Mouse (Mus musculus): ENCODE data around the gene Focad.

DNA sequence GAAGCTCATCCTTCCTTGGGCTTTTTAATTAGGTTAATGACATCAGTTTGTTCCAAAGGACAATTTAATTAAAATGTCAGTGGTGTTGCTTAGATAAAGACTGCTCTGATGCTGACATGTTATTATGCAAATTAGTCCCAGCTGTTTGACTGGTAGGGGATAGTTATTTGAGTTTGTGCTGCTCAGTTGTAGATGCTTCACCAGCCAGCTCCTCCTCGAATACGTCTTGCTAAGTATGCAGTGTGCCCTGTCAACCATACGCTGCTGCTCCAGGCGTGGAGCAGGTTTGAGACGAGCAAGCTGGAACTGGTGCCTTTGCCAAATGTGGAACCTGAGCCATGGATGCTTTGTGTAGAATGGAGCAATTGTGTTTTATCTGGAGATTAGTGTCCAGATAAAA lies 243.7 kb downstream of the Focad start:
- TF ChIP-seq CTCF (IDR thresholded peaks at IDR 0.05; ENCODE audit: borderline replicate concordance, insufficient read depth, low read depth, low read length) (no peak), POLR2A (IDR thresholded peaks at IDR 0.05; ENCODE audit: borderline replicate concordance, insufficient read depth, low read length) (no peak)

All from cerebellum, adult 2 months (tissue).